ENCODE assay signal across 27 mouse cellular contexts in genomic region chr10:116130401-116130800, GRCm38 (mm10). TPM values are rescaled to one million over a fixed set of nuclear protein-coding genes. Genes with fewer than 3 reads are reported as not detected.
"Had no signal": no experiment of that assay in that cellular context is flagged by ENCODE, and none has a peak within 500 bp of the region (broad histone marks: within the 10 kb centered on the region; RNA-seq: fewer than 3 reads in every experiment).

No protein-coding gene starts in this region.

- H3K27ac ChIP-seq: midbrain, embryonic 10.5 days; midbrain, embryonic 12.5 days; neural tube, embryonic 13.5 days; neural tube, embryonic 15.5 days had no signal

- DNase-seq: lung, adult 18-20 months; lung, embryonic 14.5 days; lung, postnatal 10 days; lung, postnatal 4 days; midbrain, embryonic 14.5 days; retina, postnatal 1 day; right cerebral cortex, adult 18-20 months; right cerebral cortex, postnatal 25 days; right cerebral cortex, postnatal 4 days; spleen, adult 18-20 months; thymus, adult 18-20 months; thymus, postnatal 14 days; thymus, postnatal 36 days had no signal

- H3K4me3 ChIP-seq: midbrain, embryonic 10.5 days; midbrain, embryonic 12.5 days; myocyte; neural tube, embryonic 13.5 days; neural tube, embryonic 15.5 days had no signal

- H3K27me3 ChIP-seq: midbrain, embryonic 12.5 days; neural tube, embryonic 13.5 days; neural tube, embryonic 15.5 days had no signal

- H3K9ac ChIP-seq: lung, embryonic 14.5 days; midbrain, embryonic 12.5 days; neural tube, embryonic 13.5 days; neural tube, embryonic 15.5 days had no signal

- H3K4me2 ChIP-seq: lung, embryonic 14.5 days; midbrain, embryonic 12.5 days; neural tube, embryonic 13.5 days; neural tube, embryonic 15.5 days had no signal

- H3K4me1 ChIP-seq: midbrain, embryonic 10.5 days; midbrain, embryonic 12.5 days; neural tube, embryonic 13.5 days; neural tube, embryonic 15.5 days had no signal

- H3K36me3 ChIP-seq: midbrain, embryonic 10.5 days; midbrain, embryonic 12.5 days; neural tube, embryonic 13.5 days; neural tube, embryonic 15.5 days had no signal

- H3K9me3 ChIP-seq: midbrain, embryonic 10.5 days; midbrain, embryonic 12.5 days; neural tube, embryonic 13.5 days; neural tube, embryonic 15.5 days had no signal

- ATAC-seq: midbrain, embryonic 16.5 days had no signal

RNA-seq across cellular contexts. Expression of gene 4933416C03Rik, which starts 16.7 kb away (rescaled TPM):
- total RNA-seq: megakaryocyte, adult 5-6 weeks; megakaryocyte-erythroid progenitor cell, adult 5-6 weeks had no signal
- polyA plus RNA-seq: lung, embryonic 14.5 days; lung, embryonic 16.5 days; midbrain, embryonic 10.5 days; midbrain, embryonic 12.5 days; midbrain, embryonic 14.5 days; myocyte; neural tube, embryonic 11.5 days; small intestine, adult 2 months; stomach, embryonic 14.5 days; stomach, embryonic 16.5 days; thymus, postnatal 0 days had no signal
